ENCODE assay signal across 10 mouse cellular contexts in the genomic region with DNA sequence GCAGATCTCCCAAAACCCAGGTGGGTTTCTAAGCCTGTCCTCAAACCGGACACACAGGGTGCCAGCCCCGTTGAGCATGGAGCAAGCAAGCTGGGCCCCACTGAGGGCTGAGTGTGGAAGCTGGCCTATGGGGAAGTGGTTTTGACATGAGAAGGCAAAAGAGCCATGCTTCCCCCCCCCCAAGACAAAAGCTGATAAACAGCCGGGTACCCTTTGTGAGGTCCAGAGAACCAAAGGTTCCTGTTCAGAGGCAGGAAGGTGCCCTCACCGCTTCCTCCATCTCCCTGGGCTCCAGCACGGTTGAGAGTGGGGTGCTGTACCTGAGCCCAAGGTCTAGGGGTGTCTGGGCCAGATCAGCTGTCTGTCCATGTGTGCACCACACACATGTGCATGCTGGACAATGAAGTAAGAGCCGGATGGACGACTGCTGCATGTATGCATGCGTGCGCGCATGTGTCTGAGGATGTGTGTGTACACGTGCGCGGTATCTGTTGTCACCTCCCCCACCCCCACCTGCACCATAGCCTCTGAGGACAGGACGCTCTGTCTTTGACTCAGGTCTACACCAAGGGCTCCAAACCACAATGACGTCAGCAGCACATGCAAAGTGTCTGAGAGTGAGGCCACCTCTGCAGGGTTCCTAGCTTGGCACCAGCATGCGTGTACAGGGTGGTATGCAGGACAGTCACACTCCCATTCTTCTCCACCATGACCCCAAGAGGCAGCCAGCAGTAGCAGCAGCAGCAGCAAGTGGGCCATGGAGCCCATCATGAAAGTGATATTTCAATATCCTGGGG.
A peak's percentile ranks its signal among the peaks of the same experiment; 100 is the strongest.
DNase-seq lines count a peak whose midpoint lies in the region; ATAC-seq and TF ChIP-seq lines count a peak whose summit lies in the region.
"Had no signal": no experiment of that assay in that cellular context is flagged by ENCODE, and none has a peak within 500 bp of the region (broad histone marks: within the 10 kb centered on the region; RNA-seq: fewer than 3 reads in every experiment).

No protein-coding gene starts in this region.

- no peak for TF ChIP-seq CTCF in lung, adult 2 months (IDR thresholded peaks at IDR 0.05; ENCODE audit: insufficient read depth, low read length)
- no peak for TF ChIP-seq CTCF in left cerebral cortex, adult 2 months (IDR thresholded peaks at IDR 0.05)

- WGBS in lung, adult 2 months = 84% methylated on average over 16 of the region's 16 CpGs

- peak; percentile 24 for ATAC-seq in monocyte, adult 5-6 weeks (replicated peaks; ENCODE audit: insufficient number of reproducible peaks, low FRiP score, low TSS enrichment, poor library complexity, severe bottlenecking)
- ATAC-seq: intestine, embryonic 15.5 days had no signal

- no peak for DNase-seq in lung, adult 2 months
- no peak for DNase-seq in lung, postnatal 14 days
- peak; percentile 99 for DNase-seq in induced T-regulatory cell, adult 2 months (ENCODE audit: low read depth)
- DNase-seq in thymus, postnatal 4 days = peak; percentile 86
- DNase-seq in ovary, postnatal 14 days (ENCODE audit: low spot score) = no peak
- no peak for DNase-seq in left cerebral cortex, adult 2 months (ENCODE audit: extremely low spot score in 1 of 2, low spot score in 2 of 2)
- DNase-seq in adrenal gland, postnatal 36 days = no peak

- intact Hi-C loops in left cerebral cortex, adult 2 months (cut with DNase I) = loop anchor here (5.0 kb wide), 1 partner anchor 263 kb away; no protein-coding TSS in a partner anchor

- H3K27ac ChIP-seq in left cerebral cortex, adult 2 months = no peak overlapping the region
- H3K27ac ChIP-seq: lung, embryonic 15.5 days had no signal

- H3K4me1 ChIP-seq in lung, adult 2 months (ENCODE audit: control insufficient read depth, insufficient read depth, low read length) = peaks cover 7% of the 10 kb centered on the region

- peak; percentile 32; the same call in 1 of the 2 replicates for TF ChIP-seq POLR2A in lung, adult 2 months (IDR thresholded peaks at IDR 0.05; ENCODE audit: borderline replicate concordance, extremely low read depth, low read depth, low read length)

- H3K4me3 ChIP-seq in lung, adult 2 months (replicated peaks; ENCODE audit: extremely low read depth, low read depth, low read length) = no peak overlapping the region
- no peak overlapping the region for H3K4me3 ChIP-seq in left cerebral cortex, adult 2 months
- H3K4me3 ChIP-seq: intestine, embryonic 15.5 days; lung, embryonic 15.5 days had no signal

Comparison
In these comparisons a context has a peak if more than half of its experiments do, and no peak if none do; other contexts are left out.
1. DNase-seq: peak in induced T-regulatory cell, adult 2 months (single experiment) and thymus, postnatal 4 days (single experiment); none in lung, adult 2 months (single experiment), lung, postnatal 14 days (single experiment), ovary, postnatal 14 days (single experiment), left cerebral cortex, adult 2 months (0 of 2) and adrenal gland, postnatal 36 days (0 of 2).